Mouse (Mus musculus) heart, postnatal 0 days (tissue): ENCODE measurements around the gene Spats2. TPM values are rescaled to one million over a fixed set of nuclear protein-coding genes. Genes with fewer than 3 reads are reported as not detected.

Source experiments
- ATAC-seq: fragments of 200-750 bp; cut with Nextera tagmentation; 2 replicates; pipeline ENCODE4 v1.8.0; 2017; ENCODE audit warnings: low read depth, moderate number of reproducible peaks, moderate library complexity; ENCODE audit not compliant: insufficient read depth
- DNase-seq: peaks from one replicate; pipeline ENCODE4 v3.0.0-alpha.2; 2016; ENCODE audit warnings: low spot score
- H3K27ac ChIP-seq: fragments of 300-500 bp; sonication (generic); 2 replicates; pipeline ENCODE4 v1.5.1; 2014; ENCODE audit warnings: low read depth, mild to moderate bottlenecking
- H3K27me3 ChIP-seq: fragments of 300-500 bp; sonication (generic); 2 replicates; pipeline ENCODE4 v1.6.1; 2014; ENCODE audit warnings: low read length, mixed read lengths; ENCODE audit not compliant: control insufficient read depth, insufficient read depth
- H3K36me3 ChIP-seq: fragments of 300-500 bp; sonication (generic); replicated peaks from 2 replicates; pipeline ENCODE4 v1.6.1; 2014; ENCODE audit warnings: low read length, mixed read lengths; ENCODE audit not compliant: control insufficient read depth, insufficient read depth
- H3K4me1 ChIP-seq: fragments of 300-500 bp; sonication (generic); 2 replicates; pipeline ENCODE4 v1.6.1; 2014; ENCODE audit warnings: antibody characterized with exemption; ENCODE audit not compliant: control insufficient read depth, insufficient read depth
- H3K4me2 ChIP-seq: fragments of 300-500 bp; sonication (generic); 2 replicates; pipeline ENCODE4 v1.6.1; 2014; ENCODE audit warnings: low read depth, mild to moderate bottlenecking, low read length, moderate library complexity
- H3K4me3 ChIP-seq: fragments of 300-500 bp; sonication (generic); 2 replicates; pipeline ENCODE4 v1.5.1; 2014; ENCODE audit warnings: low read depth, low read length
- H3K9ac ChIP-seq: fragments of 300-500 bp; sonication (generic); replicated peaks from 2 replicates; pipeline ENCODE4 v1.6.1; 2014; ENCODE audit warnings: low read depth, low read length, mixed read lengths
- H3K9me3 ChIP-seq: fragments of 300-500 bp; sonication (generic); replicated peaks from 2 replicates; pipeline ENCODE4 v1.6.1; 2016; ENCODE audit warnings: low read length; ENCODE audit not compliant: control insufficient read depth
- CTCF ChIP-seq: IDR thresholded peaks from 2 replicates; pipeline ENCODE4 v1.5.1; 2016; ENCODE audit warnings: antibody characterized with exemption, control low read depth, low read depth
- EP300 ChIP-seq: IDR thresholded peaks from 2 replicates; pipeline ENCODE4 v1.6.1; 2016; ENCODE audit warnings: antibody characterized with exemption, low read depth
- WGBS: fragments of 180-500 bp; shearing (Covaris S2); extraction: QIAGEN DNeasy Blood & Tissue Kit; methylation state at CpG from one replicate; pipeline ENCODE4 v1.1.7; 2014; 5-methylcytosine and 5-hydroxymethylcytosine counted together
- polyA plus RNA-seq: library from polyadenylated mRNA; unstranded; fragments of >200 nt; fragmentation: Nextera tagmentation; extraction: Ambion mirVana; gene quantifications from 2 replicates; pipeline ENCODE4 v1.2.1, GENCODE M21; 2015
- total RNA-seq: library from RNA; depleted of rRNA; stranded (reverse); fragments of >200 nt; gene quantifications from 2 replicates; pipeline ENCODE4 v1.2.3, GENCODE M21; 2014; ENCODE audit warnings: low replicate concordance

The Spats2 gene
- total and polyA plus RNA-seq, 2 experiments from 2014 or later, result 16.1 to 17.6 TPM

- TF ChIP-seq EP300 (no peak), CTCF (no peak)
- Histone ChIP-seq H3K4me2 (no peak overlapping the region), H3K4me1 (peaks cover 27% of the 10 kb centered on the region), H3K27me3 (no peaks in the 10 kb centered on the region), H3K9ac (no peak overlapping the region), H3K36me3 (0 out of 2 replicates have a peak, but pooled peaks cover 5% of the 10 kb centered on the region), H3K27ac (peak overlapping the region; percentile 98), H3K9me3 (no peaks in the 10 kb centered on the region), H3K4me3 (no peak overlapping the region)
- no peak for DNase-seq
- no peak for ATAC-seq
- WGBS, result 87% methylated on average over 6 of the region's 6 CpGs
These were observed 128.1 kb downstream of the Spats2 start for GRCm38 (mm10) chr15:99253772-99254171.

- peaks cover 26% of the 10 kb centered on the region for H3K4me1 ChIP-seq
- ATAC-seq (no peak), DNase-seq (no peak)
- peak overlapping the region; percentile 98 for H3K27ac ChIP-seq
- no peaks in the 10 kb centered on the region for H3K9me3 ChIP-seq
- 54% methylated on average over 2 of the region's 2 CpGs for WGBS
- H3K9ac ChIP-seq, result no peak overlapping the region
- H3K27me3 ChIP-seq, result no peaks in the 10 kb centered on the region
- no peak overlapping the region for H3K4me3 ChIP-seq
- 0 out of 2 replicates have a peak, but pooled peaks cover 1% of the 10 kb centered on the region for H3K36me3 ChIP-seq
- TF ChIP-seq CTCF, result no peak
- no peak for TF ChIP-seq EP300
- H3K4me2 ChIP-seq, result no peak overlapping the region
These were observed 128.8 kb downstream of the Spats2 start for GRCm38 (mm10) chr15:99254477-99255005.

- no peak for ATAC-seq
- Histone ChIP-seq H3K36me3 (no peaks in the 10 kb centered on the region), H3K9me3 (no peaks in the 10 kb centered on the region), H3K9ac (no peak overlapping the region), H3K4me1 (peaks cover 19% of the 10 kb centered on the region; the same call in 1 of the 2 replicates), H3K27ac (peak overlapping the region; percentile 98), H3K27me3 (no peaks in the 10 kb centered on the region), H3K4me2 (no peak overlapping the region), H3K4me3 (no peak overlapping the region)
- DNase-seq, result no peak
- TF ChIP-seq CTCF (no peak), EP300 (no peak)
- 86% methylated on average over 6 of the region's 6 CpGs for WGBS
These were observed 129.6 kb downstream of the Spats2 start for GRCm38 (mm10) chr15:99255241-99255749.

GRCm38 (mm10) chr15:99259167-99259729 is 133.5 kb downstream of the Spats2 start:
- Histone ChIP-seq H3K4me1 (peaks cover 15% of the 10 kb centered on the region; the same call in 1 of the 2 replicates), H3K9me3 (no peaks in the 10 kb centered on the region), H3K9ac (no peak overlapping the region), H3K4me2 (peak overlapping the region; percentile 39; the same call in 1 of the 2 replicates), H3K27me3 (no peaks in the 10 kb centered on the region), H3K27ac (peak overlapping the region; percentile 40; the same call in 1 of the 2 replicates), H3K36me3 (no peaks in the 10 kb centered on the region), H3K4me3 (no peak overlapping the region)
- DNase-seq (no peak), ATAC-seq (peak; percentile 53)
- 61% methylated on average over 8 of the region's 8 CpGs for WGBS
- TF ChIP-seq EP300 (no peak), CTCF (no peak)

DNA sequence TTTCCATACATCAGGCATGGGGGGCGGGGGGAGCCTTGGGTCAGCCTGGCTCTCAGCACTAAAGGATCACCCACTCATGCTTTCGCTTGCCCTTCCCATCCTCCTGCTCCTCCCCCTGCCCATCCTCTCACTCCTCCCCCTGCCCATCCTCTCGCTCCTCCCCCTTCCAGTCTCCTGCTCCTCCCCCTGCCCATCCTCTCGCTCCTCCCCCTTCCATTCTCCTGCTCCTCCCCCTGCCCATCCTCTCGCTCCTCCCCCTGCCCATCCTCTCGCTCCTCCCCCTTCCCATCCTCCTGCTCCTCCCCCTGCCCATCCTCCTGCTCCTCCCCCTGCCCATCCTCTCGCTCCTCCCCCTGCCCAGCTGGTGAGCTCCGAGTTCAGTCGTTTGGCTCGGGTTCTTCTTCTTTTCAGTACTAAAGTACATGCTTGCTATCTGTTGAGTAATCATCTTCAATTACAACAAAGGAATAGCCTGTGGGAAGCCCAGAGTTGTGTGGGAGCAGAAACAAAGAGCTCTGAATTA is 134.1 kb downstream of the Spats2 start:
- no peak overlapping the region for H3K9ac ChIP-seq
- DNase-seq (peak; percentile 80), ATAC-seq (peak; percentile 43; the same call in 1 of the 2 replicates)
- H3K4me2 ChIP-seq, result peak overlapping the region; percentile 39
- peak overlapping the region; percentile 40; the same call in 1 of the 2 replicates for H3K27ac ChIP-seq
- TF ChIP-seq CTCF (no peak), EP300 (no peak)
- H3K27me3 ChIP-seq, result no peaks in the 10 kb centered on the region
- H3K4me1 ChIP-seq, result peaks cover 15% of the 10 kb centered on the region; the same call in 1 of the 2 replicates
- 5% methylated on average over 9 of the region's 10 CpGs for WGBS
- no peaks in the 10 kb centered on the region for H3K36me3 ChIP-seq
- H3K4me3 ChIP-seq, result 0 out of 2 replicates have a peak overlapping the region, but pooled peaks have one; percentile 3
- H3K9me3 ChIP-seq, result no peaks in the 10 kb centered on the region
